Mouse (Mus musculus): ENCODE measurements around the gene Itgb2l.
"Not testable (repeated sequence)": the region's sequence is repeated elsewhere in the genome, so short reads cannot be mapped to it uniquely, and the experiment has no call there.

The Itgb2l gene

DNA sequence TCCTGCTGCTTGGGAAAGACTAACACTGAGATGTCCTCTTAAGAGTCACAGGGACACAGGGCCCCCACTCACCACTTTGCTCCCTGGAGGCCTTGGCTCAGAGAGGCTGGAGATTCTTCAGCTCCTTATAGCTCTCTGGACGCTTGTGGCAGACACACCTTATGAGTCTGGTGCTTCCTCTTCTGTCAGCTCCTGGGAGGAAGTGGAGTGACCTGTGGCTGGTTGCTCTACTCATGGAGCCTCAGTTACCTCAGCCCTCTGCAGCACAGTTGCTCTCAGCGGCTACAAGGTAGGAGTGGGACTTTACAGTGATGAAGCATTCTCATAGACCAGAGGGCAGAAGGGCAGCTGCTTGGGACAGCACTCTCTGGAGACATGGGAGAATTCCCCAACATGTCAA is at the start of gene Itgb2l:
Itgb2l (minus strand) TSS at position 152 of the 400 bp plus-strand sequence.
- DNase-seq (ENCODE audit: low spot score): no peak

DNA sequence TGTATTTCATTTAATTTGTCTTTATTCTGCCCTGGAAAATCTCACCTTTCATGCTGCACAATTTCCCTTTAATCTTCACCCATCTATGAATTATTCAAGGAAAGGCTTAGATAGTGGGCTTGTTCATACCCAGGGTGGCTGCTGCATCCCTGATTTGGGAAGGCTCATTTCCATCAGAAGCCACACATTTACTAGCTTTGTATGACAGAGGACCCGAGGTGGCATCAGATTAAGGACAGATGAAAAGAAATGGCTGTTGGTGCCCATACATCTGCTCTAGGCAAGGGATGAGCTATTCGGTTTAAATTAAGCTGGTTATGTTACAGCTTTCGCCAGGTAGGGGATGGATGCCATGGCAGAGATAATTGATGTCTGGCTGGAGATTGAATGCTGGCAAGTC is 48.1 kb upstream of the Itgb2l start:
- no peak for DNase-seq (ENCODE audit: low spot score)

- DNase-seq (ENCODE audit: low spot score): no peak
Measured at GRCm38 (mm10) chr16:96488038-96488437, 44.6 kb upstream of the Itgb2l start.

DNA sequence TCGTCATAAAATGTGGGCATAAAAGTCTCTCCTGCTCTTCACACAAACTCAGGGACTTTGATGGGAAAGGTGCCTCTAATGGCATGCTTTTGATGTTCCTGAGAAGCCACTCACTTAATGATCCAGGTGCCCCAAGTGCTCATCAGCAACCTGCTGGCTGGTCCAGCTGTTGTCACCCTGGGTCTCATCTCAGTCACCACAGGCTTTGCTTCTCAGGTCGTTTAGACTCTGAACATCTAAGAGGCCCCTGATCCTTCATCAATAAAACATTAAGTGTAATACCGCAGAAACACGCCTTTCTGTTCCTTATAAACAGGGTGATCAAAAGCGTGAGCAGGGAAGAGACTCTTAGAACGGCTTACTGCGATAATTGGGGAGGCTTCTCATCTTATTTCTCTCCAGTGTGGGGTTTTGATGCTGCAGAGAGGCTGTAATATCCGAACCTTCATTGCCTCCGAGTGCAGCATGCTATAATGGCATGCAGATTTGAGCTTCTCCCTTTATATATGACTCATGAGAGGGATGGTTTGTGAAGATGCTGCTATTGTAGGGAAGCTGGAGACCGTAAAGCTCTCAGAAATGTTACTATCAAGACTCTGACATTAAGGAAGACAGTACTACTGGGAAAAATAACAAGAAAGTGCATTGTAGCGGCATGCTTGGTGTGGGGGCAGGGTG is 43.7 kb upstream of the Itgb2l start:
- no peak for DNase-seq (ENCODE audit: low spot score)

- no peak for DNase-seq (ENCODE audit: low spot score)
Measured at GRCm38 (mm10) chr16:96481791-96482190, 38.4 kb upstream of the Itgb2l start.

DNA sequence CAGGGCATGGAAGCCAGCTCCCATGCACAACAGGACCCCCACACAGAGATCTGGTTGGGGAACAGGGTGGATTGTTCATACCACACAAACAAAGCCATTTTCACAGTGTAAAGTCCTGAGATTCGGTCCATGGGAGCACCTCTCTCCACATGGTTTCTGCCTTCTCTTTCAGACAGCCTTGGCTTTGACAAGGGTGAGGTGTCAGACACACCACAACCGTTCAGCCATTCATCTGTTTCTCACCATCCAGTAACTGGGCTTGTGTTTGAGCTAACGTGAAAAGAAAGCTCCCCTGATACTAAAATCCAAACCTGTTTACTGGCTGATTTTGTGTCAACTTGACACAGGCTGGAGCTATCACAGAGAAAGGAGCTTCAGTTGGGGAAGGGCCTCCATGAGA is 30.8 kb upstream of the Itgb2l start:
- DNase-seq (ENCODE audit: low spot score): no peak

- no peak for DNase-seq (ENCODE audit: low spot score)
Measured at GRCm38 (mm10) chr16:96472816-96473215, 29.4 kb upstream of the Itgb2l start.

- DNase-seq (ENCODE audit: low spot score): no peak
Measured at GRCm38 (mm10) chr16:96472361-96472760, 28.9 kb upstream of the Itgb2l start.

GRCm38 (mm10) chr16:96469640-96470039 is 26.2 kb upstream of the Itgb2l start:
- DNase-seq (ENCODE audit: low spot score): no peak

DNA sequence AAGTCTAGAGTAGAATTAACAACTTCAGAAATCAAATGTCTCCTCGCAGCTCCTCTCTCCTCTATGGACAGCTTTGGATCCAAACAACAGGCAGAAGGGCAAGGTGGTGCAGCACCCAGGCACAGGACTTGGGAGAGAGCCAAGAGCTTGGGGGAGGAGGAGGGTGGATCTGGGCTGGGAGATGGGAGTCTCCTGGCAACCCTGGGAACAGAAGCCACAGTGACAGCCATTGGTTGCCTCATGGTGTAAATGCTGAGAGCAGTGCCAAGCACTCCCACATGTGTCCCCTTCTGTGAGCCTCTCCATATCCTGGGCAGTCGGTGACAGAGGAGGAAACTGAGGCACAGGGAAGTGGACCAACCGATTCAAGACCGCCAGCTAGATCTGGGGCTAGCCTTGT is 25.3 kb upstream of the Itgb2l start:
- peak; percentile 28 for DNase-seq (ENCODE audit: low spot score)

GRCm38 (mm10) chr16:96468011-96468410 is 24.6 kb upstream of the Itgb2l start:
- DNase-seq (ENCODE audit: low spot score): no peak

- peak; percentile 38 for DNase-seq (ENCODE audit: low spot score)
Measured at GRCm38 (mm10) chr16:96467445-96467844, 24.0 kb upstream of the Itgb2l start, which contains the start of gene Pcp4. TSS of gene Pcp4 (plus strand) at chr16:96467606.

- no peak for DNase-seq (ENCODE audit: low spot score)
Measured at GRCm38 (mm10) chr16:96460788-96461187, 17.4 kb upstream of the Itgb2l start.

DNA sequence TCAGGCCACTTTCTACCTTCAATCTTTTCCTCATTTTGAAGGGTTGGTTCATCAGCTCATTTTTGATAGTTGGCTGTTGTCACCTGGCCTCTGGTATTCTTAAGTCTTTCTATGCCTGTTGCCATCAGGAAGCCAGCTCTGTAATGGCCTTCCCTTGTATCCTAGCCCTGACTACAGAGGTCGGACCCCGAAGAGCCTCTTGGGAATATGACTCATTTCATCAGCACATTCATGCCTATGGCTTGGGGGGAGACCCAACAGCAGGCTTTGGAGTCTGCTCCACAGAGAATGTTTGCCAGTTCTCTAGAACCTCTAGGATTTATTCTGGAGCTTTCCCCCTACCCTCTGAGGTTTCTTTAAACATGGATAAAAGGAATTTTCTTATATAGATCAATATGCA is 15.9 kb upstream of the Itgb2l start:
- DNase-seq (ENCODE audit: low spot score): no peak

DNA sequence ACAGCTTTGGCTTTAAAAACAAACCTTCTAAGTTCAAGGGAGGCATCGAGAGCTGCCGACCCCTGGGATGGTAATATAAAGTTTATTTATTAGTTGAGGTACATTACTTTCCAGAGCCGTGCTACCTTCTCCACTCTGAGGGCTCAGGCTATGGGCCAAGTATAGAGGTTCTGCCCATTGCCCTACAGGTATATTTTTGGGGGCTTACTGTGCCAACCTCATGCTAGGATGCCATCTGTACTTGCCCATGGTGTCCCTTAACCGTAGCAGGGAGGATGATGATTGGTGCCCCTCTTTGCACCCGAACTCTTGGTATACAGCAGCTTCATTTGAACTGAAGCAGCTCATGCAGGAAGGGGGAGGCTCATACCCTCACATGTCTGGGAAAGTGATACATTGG is 14.2 kb upstream of the Itgb2l start:
- no peak for DNase-seq (ENCODE audit: low spot score)

GRCm38 (mm10) chr16:96454086-96454485 is 10.7 kb upstream of the Itgb2l start:
- no peak for DNase-seq (ENCODE audit: low spot score)

DNA sequence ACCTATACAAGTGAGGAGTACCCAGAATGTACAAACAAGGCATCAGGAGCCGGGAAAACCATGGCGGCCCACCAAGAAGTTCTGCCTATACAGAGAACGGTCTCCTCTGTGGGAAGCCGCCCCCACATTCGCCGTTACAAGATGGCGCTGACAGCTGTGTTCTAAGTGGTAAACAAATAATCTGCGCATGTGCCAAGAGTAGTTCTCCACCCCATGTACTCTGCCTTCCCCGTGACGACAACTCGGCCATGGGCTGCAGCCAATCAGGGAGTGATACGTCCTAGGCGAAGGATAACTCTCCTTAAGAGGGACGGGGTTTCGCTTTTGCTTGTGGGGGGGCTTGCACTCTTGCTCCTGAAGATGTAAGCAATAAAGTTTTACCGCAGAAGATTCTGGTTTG is 7.5 kb upstream of the Itgb2l start:
- not testable (repeated sequence) for DNase-seq (ENCODE audit: low spot score)

- no peak for DNase-seq (ENCODE audit: low spot score)
Measured at GRCm38 (mm10) chr16:96441826-96442225, 1.6 kb downstream of the Itgb2l start.

DNA sequence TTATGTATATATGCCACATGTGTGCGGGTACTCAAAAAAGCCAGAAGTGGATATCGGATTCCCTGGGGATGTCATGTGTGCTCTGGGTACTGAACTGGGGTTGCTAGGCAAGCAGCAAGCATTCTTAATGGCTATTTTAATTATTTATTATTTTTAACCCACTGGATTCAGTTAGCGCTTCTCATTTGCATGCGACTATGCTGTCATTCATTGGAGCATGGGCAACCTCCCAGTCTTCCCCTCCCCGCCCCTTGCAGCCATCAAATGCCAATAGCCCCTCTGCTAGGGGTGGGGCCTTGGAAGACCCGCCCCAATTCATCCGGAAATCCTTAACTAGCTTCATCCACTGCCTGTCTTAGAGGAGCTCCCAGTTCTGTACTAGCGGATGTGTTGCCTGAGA is 2.5 kb downstream of the Itgb2l start:
- DNase-seq (ENCODE audit: low spot score): no peak

DNA sequence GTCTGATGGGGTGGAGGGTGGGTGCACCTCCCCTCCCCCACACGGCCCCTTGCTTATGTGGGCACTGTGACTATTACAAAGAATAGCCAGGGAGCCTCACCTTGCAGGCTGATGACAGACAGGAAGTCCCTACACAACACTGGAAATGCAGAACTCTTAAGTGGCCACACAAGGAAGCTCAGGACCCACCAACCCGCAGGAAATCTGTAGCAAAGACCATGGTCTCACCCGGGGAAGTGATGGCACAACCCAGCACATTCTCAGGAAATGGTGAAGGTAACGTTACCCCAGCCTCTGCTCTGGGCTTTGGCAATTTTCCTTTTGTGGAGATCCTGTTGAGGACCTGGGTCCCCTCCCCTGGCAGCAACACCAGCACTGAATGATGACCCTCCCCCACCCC is 3.7 kb downstream of the Itgb2l start:
- no peak for DNase-seq (ENCODE audit: low spot score)

DNA sequence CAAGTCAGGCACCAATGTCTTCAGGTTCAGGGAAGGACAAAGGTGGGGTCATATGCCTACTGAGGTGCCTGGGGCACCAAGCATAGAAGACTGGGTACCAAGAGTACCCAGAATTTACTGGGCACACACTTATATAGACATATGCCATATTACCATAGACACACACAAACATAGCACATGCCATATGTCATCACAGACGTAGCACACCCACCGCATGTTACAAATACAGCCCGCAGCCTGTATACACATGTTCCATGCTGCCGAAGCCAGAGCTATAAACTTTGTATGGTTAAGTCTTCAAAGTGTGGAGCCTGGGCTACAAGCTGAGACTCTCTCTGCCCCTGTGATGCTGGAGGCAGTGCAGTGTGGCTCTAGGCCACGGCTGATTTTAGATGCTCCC is 4.5 kb downstream of the Itgb2l start:
- no peak for DNase-seq (ENCODE audit: low spot score)

GRCm38 (mm10) chr16:96434024-96434785 is 9.2 kb downstream of the Itgb2l start:
- no peak for DNase-seq (ENCODE audit: low spot score)

DNA sequence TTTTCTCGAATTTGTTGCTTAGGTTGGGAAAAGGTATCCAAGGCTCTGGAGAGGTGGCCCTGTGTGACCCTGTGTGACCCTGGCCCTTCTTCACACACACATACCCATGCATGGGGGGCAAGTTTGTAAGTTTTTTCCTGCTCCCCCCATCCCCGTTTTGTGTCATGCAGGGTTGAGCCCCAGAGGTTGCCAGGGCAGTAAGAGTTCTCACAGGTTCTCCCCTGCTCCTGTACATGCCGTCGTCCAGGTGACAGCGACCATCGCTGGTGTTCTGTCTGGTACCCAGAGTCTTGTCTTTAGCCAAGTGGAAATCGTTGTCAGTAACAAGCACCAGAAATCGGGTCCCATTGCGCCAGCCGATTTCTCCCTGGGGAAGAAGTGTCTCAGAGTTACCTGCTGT is 10.2 kb downstream of the Itgb2l start:
- no peak for DNase-seq (ENCODE audit: low spot score)

- DNase-seq (ENCODE audit: low spot score): no peak
Measured at GRCm38 (mm10) chr16:96429046-96429445, 14.4 kb downstream of the Itgb2l start.
